Mouse (Mus musculus) large intestine, adult 2 months (tissue): ENCODE data around the gene Gm20388. TPM values are rescaled to one million over a fixed set of nuclear protein-coding genes. Genes with fewer than 3 reads are reported as not detected.

Experiments used
- DNase-seq: peaks from one replicate; pipeline ENCODE4 v3.0.0-alpha.2; 2012; ENCODE audit warnings: low read depth, low spot score
- WGBS: fragments of 180-500 bp; shearing (Covaris S2); methylation state at CpG from one replicate; pipeline ENCODE4 v1.1.7; 2018; 5-methylcytosine and 5-hydroxymethylcytosine counted together
- polyA plus RNA-seq: library from polyadenylated mRNA; depleted of rRNA; stranded (reverse); fragments of >200 nt; gene quantifications from 2 replicates; pipeline ENCODE4 v1.2.3, GENCODE M21; 2012

Gm20388 gene
- polyA plus RNA-seq, 1 experiment: 31.5 TPM

DNA sequence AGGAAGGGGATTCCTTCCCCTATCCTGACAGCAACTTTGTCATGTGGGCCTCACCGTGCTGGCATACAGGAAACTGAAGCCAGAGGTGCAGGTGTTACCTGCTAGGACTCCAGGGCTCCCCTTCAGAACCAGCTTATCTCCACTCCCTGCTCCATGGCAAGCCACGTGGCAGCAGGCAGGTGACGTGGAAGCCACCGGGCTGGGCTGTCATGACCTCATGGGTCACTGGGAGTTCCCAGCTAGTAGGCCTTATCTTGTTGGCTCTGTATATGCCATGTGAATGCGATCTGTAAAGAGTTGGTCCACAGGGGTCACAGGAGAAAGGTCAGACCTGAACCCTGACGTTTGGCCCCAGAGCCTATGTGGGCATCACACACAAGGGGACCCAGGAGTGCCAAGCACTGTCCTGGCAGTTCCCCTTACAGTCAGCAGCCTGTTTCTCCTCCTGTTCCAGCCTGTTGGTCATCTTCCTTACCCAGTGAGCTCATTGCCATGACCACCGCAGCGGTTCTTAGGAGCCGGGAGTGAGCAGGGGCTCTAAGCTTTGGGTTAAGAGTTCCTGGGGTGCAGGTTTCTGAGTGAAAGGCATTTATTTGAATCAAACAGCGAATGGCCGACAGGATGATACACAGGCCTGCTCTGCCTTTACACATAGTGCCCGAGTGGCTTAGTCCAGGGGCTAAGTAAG is 2419.9 kb downstream of the Gm20388 start:
- 69% methylated on average over 12 of the region's 12 CpGs for WGBS

DNA sequence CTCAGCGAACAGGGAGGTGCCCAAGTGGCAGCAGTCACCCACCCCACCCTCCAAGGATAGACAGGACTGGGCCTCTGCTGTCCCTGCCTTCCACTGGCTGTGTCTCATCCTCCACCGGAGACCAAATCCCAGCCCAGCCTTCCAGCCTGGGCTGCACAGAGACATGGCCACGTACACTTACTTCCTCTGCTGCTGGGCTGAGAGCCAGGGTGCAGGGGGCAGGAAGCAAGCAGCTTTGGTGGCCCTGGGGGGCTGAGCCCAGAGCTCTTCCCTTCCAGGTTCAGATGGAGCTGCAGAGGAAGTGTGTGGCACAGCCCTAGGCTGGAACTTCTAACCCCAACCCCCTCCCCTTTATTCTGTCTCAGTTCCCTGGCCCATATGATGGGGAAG is 2420.5 kb downstream of the Gm20388 start:
- DNase-seq: no peak
- 81% methylated on average over 3 of the region's 3 CpGs for WGBS

More for the DNA sequence above, 2419.9 kb downstream of the Gm20388 start:
- DNase-seq: no peak

GRCm38 (mm10) chr8:122332753-122333506 is 2422.3 kb downstream of the Gm20388 start:
- peak; percentile 53 for DNase-seq
- WGBS: 62% methylated on average over 6 of the region's 6 CpGs

GRCm38 (mm10) chr8:122333531-122333930 is 2422.9 kb downstream of the Gm20388 start:
- no peak for DNase-seq
- 90% methylated on average over 7 of the region's 7 CpGs for WGBS

DNA sequence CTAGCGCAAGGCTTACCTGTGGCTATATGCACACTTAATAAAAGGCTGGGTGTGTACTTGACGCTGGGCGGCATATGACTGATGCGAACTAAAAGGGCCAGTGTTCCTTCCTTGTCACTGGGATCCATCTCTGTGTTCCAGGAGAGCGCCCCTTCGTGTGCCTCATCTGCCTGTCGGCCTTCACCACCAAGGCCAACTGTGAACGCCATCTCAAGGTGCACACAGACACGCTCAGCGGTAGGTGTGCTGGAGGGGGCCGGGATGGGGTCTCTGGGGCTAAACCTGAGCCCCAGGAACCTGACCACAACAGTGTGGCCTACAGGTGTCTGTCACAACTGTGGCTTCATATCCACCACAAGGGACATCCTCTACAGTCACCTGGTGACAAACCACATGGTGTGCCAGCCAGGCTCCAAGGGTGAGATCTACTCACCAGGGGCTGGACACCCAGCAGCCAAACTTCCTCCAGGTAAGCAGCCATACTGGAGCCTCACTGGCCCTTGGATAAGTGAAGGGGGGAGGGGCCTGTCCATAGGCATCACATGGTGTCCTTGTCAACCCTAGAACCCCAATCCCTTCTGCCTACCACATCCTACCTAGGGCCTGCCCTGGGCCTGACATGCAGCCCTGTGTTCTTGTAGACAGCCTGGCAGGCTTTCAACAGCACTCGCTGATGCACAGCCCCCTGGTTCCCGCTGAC is 2424.3 kb downstream of the Gm20388 start:
- DNase-seq: no peak

DNA sequence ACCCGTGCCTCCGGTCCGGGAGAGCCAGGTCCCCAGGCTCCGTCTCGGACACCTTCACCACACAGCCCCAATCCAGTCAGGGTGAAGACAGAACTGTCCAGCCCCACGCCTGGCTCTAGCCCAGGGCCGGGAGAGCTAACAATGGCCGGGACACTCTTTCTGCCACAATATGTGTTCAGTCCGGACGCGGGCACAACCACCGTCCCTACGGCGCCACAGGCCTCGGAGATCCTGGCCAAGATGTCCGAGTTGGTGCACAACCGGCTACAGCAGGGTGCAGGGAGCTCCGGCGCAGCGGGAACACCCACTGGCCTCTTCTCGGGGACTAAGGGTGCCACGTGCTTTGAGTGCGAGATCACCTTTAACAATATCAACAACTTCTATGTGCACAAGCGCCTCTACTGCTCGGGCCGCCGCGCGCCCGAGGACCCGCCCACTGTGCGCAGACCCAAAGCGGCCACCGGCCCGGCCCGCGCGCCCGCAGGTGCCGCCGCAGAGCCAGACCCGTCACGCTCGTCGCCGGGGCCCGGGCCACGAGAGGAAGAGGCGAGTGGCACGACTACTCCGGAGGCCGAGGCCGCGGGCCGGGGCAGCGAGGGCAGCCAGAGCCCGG is 2425.1 kb downstream of the Gm20388 start:
- no peak for DNase-seq
- 32% methylated on average over 57 of the region's 57 CpGs for WGBS

More for the DNA sequence above, 2424.3 kb downstream of the Gm20388 start:
- 95% methylated on average over 13 of the region's 13 CpGs for WGBS

DNA sequence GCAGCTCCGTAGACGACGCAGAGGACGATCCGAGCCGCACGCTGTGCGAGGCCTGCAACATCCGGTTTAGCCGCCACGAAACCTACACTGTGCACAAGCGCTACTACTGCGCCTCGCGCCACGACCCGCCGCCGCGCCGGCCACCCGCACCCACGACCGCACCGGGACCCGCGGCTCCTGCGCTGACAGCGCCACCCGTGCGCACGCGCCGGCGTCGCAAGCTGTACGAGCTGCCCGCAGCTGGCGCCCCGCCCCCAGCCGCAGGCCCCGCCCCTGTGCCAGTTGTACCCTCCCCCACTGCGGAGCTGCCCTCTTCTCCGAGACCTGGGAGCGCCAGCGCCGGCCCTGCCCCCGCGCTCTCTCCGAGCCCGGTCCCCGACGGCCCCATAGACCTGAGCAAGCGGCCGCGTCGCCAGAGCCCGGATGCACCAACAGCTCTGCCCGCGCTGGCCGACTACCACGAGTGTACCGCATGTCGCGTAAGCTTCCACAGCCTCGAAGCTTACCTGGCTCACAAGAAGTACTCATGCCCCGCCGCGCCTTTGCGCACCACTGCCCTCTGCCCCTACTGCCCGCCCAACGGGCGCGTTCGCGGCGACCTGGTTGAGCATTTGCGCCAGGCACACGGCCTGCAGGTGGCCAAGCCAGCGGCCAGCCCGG is 2425.7 kb downstream of the Gm20388 start:
- WGBS: 27% methylated on average over 81 of the region's 81 CpGs
- DNase-seq: no peak

DNA sequence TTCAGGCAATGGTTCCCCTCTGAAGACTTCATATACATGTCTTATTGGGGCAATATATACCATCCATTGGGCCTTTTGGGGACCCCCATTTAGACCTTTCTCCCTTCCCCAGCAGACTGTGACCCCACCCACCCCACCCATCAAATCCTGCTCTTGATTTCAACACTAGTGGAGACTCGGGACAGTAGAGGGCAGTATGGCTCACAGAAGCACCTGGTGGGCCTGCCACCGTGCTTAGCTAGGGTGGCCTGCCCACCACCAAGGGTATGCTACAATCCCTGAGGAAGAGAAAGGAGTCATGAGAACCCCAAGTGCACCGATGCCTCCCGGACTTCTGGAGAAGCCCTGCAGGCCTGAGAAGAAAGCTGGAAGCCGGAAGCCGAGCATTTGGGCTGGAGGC is 2428.2 kb downstream of the Gm20388 start:
- WGBS: 60% methylated on average over 6 of the region's 6 CpGs
- no peak for DNase-seq

DNA sequence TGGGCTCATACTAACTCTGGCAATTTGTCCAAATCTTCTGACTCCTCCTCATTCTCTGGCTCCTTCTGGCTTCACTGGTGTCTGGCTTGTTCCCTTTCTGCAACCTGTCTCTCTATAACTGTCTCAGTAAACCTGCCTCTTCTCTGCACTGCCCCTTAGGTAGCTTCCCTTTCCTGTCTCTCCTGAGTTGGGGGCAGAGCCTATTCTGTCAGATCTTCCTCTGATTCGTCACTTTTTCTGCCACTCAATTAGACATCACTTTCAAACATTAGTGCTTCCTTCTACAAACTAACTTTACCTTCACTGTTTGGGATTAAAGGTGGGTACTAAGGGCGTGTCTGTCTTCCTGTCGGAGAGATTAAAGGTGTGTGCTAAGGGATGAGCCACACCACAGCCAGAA is 2430.1 kb downstream of the Gm20388 start:
- DNase-seq: no peak
- WGBS: 69% methylated on average over 3 of the region's 3 CpGs

GRCm38 (mm10) chr8:122341790-122342189 is 2431.1 kb downstream of the Gm20388 start:
- 82% methylated on average over 6 of the region's 6 CpGs for WGBS
- no peak for DNase-seq

GRCm38 (mm10) chr8:122342362-122342761 is 2431.7 kb downstream of the Gm20388 start:
- DNase-seq: no peak
- 13% methylated on average over 5 of the region's 5 CpGs for WGBS

- 2% methylated on average over 9 of the region's 9 CpGs for WGBS
- no peak for DNase-seq
Observed at GRCm38 (mm10) chr8:122342806-122343209, 2432.2 kb downstream of the Gm20388 start.

DNA sequence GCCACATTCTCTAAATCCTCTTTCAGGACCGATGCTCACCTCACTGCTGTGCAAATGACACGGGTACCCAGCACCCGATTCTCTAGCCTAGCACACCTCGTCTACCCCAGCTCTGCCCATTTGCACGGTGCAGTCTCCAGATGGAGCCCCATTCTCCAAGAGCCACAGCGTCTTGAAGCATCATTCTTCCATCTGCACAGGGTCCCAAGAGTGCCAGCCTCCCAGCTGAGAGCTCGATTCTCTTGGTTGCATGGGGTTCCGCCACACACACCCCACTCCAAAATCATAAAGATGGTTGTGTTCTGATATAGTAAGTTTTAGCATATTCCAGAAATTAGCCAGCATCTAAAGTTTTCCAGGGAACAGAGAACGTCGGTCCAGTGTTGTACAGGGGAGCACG is 2432.7 kb downstream of the Gm20388 start:
- 6% methylated on average over 11 of the region's 11 CpGs for WGBS
- no peak for DNase-seq

DNA sequence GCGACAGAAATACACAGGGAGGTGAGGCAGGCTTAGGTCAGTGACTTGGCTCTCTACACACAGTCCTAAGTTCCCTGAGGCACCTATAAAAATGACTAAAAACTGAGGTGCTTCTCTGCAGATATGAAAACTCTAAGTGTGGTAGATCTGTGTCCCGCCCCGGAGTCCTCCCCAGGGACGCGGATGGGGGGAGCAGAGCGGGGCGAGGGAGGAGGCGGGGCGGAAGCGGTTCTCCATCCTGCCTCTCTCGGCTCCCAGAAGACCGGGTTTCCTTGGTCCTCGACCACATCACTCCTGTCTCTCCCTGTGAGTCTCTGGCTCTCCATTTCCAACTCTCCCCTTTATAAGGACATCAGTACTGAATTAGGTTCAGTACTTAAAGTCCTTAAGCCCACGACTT is 2433.1 kb downstream of the Gm20388 start:
- WGBS: under 1% methylated on average over 14 of the region's 14 CpGs
- DNase-seq: no peak

DNA sequence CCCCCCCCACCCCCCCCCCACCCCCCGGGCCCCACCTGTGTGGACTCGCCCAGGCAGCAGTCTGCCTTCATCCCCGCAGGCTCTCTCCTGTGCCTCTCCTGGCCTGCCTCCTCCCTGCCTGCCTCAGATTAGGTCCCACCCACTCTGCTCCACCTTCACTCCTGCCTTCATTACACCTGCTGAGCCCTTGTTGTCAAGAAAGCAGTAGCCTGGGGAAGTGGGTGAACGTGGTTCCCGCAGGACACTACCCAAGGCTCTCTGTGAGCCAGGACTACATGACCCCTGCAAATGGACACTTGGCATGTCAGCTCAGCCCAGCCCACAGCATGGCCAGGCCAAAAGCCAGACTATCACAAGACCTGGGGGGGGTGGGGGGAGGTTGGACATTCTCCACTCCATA is 2433.6 kb downstream of the Gm20388 start:
- WGBS: 6% methylated on average over 2 of the region's 5 CpGs
- DNase-seq: no peak

DNA sequence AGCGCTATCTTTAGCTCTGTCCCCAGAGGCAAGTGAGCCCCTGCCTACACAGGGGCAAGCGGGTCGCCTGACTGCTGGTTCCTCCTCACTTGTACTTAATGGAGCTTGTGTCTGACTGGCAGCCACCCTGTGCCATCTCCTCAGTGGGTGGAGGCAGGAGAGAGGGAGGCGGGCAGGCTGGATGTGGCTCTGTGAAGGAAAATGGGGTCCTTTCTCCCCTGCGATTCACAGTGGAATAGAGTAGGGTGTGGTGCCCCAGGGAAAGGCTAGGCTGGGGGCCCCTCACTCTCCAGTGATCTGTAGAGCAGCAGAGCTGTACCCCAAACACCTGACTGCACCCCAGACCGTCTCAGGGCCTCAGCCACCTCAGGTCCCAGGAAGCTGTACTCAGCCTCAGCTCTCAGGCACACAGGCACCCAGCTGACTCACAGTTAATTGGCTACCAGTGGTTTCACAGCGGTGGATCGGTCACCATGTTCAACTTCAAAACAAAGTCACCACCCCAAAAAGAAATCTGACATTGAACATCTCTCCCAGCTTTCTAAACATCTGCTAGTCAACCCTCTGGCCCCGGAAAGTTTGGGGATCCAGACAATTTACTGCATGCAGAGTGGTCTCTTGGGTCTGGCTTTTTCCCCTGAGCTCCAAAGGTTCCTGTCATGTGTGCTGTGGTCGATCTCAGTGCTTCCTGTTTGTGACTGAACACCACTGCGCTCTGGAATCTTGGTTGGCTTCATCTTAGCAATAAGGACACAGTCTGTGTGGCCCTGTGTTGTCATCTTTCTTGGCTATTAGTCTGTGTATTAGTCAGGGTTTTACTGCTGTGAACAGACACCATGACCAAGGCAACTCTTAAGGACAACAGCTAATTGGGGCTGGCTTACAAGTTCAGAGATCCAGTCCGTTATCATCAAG is 2434.8 kb downstream of the Gm20388 start:
- 73% methylated on average over 12 of the region's 12 CpGs for WGBS

GRCm38 (mm10) chr8:122347811-122348552 is 2437.3 kb downstream of the Gm20388 start:
- 40% methylated on average over 5 of the region's 5 CpGs for WGBS
- no peak for DNase-seq

More for the DNA sequence above, 2434.8 kb downstream of the Gm20388 start:
- DNase-seq: no peak
